Mouse (Mus musculus): ENCODE data around the gene Ttc28. TPM values are rescaled to one million over a fixed set of nuclear protein-coding genes. Genes with fewer than 3 reads are reported as not detected.

The Ttc28 gene
- total and polyA plus RNA-seq, 3 experiments: 1.1 to 1.8 TPM; not detected in 1

GRCm38 (mm10) chr5:111244061-111244460, 364.5 kb downstream of the Ttc28 start:
- Histone ChIP-seq H3K4me3 (ENCODE audit: control insufficient read depth in 1 of 2, insufficient read depth in 1 of 2, low read depth in 2 of 2, low read length in 2 of 2) (no peak overlapping the region), H3K4me1 (ENCODE audit: control insufficient read depth in 1 of 2, insufficient read depth in 2 of 2, low read length in 2 of 2) (no peaks in the 10 kb centered on the region), H3K9ac (ENCODE audit: control insufficient read depth, low read depth, low read length, poor library complexity, severe bottlenecking) (no peak overlapping the region), H3K27ac (ENCODE audit: control insufficient read depth, low read depth, low read length) (no peak overlapping the region), H3K79me2 (ENCODE audit: control insufficient read depth, insufficient read depth, low read length, poor library complexity) (no peaks in the 10 kb centered on the region), H3K36me3 (ENCODE audit: control insufficient read depth in 1 of 2, insufficient read depth in 2 of 2, low read length in 2 of 2) (no peaks in the 10 kb centered on the region), H3K27me3 (ENCODE audit: control insufficient read depth in 1 of 2, insufficient read depth in 2 of 2, low read length in 2 of 2) (no peaks in the 10 kb centered on the region), H3K9me3 (replicated peaks; ENCODE audit: insufficient read depth, low read length) (no peaks in the 10 kb centered on the region)
- TF ChIP-seq TCF12 (IDR thresholded peaks at IDR 0.05; ENCODE audit: low read depth, low read length): no peak
- TF ChIP-seq ZC3H11A (IDR thresholded peaks at IDR 0.05; ENCODE audit: low read depth, low read length): no peak
- no peak for TF ChIP-seq MAZ (IDR thresholded peaks at IDR 0.05; ENCODE audit: low read depth, low read length)
- no peak for TF ChIP-seq NELFE (IDR thresholded peaks at IDR 0.05; ENCODE audit: low read depth, low read length)
- TF ChIP-seq ZNF384 (IDR thresholded peaks at IDR 0.05; ENCODE audit: low read depth, low read length): no peak
- no peak for TF ChIP-seq NRF1 (IDR thresholded peaks at IDR 0.05; ENCODE audit: insufficient read depth, low read depth, low read length, poor library complexity, severe bottlenecking)
- DNase-seq (ENCODE audit: low read depth, low spot score): no peak

DNA sequence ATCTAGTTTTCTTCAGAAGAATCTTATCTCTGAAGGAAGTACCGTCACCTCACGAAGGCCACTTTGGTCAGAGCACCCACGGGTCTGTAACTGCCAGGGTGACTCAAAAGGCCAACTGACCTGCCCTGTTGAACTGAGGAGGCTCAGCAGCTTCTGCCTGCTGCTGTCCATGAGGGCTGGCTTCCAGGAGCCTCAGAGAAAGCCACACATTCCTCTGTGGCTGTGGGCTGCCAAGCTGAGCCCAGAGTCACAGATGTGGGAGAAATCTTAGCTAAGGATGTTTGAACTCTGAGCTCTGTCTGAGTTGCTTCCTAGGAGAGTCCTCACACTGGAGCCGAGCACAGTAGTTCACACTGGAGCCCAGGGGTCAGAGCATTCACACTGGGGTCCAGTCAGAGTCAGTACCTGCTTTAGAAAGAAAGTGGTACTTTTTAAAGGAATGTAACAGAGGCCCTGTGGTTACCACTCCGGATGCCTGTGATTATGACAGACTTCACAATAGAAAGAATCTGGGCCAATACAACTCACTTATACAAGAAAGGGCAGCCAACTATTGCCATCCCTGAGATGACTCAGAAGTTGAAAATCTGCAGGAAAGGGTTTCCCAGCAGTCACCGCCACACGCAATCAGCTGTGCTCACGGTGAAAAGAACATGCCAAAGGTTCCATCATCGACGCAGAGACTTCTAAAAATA, 368.1 kb downstream of the Ttc28 start:
- TF ChIP-seq JUND (IDR thresholded peaks at IDR 0.05; ENCODE audit: low read depth, low read length) (no peak), HCFC1 (IDR thresholded peaks at IDR 0.05; ENCODE audit: low read depth, low read length) (no peak), MAZ (IDR thresholded peaks at IDR 0.05; ENCODE audit: low read depth, low read length) (no peak), RAD21 (IDR thresholded peaks at IDR 0.05; ENCODE audit: low read depth, low read length) (no peak), MAX (IDR thresholded peaks at IDR 0.05; ENCODE audit: low read length) (no peak), TBP (IDR thresholded peaks at IDR 0.05; ENCODE audit: low read depth, low read length) (no peak), ELF1 (IDR thresholded peaks at IDR 0.05; ENCODE audit: low read depth, low read length) (no peak), UBTF (IDR thresholded peaks at IDR 0.05; ENCODE audit: borderline replicate concordance, insufficient read depth, low read depth, low read length) (no peak), SIN3A (IDR thresholded peaks at IDR 0.05; ENCODE audit: low read length) (no peak)
- no peak overlapping the region for H3K27ac ChIP-seq (ENCODE audit: control insufficient read depth, low read depth, low read length)
- no peaks in the 10 kb centered on the region for H3K9me3 ChIP-seq (replicated peaks; ENCODE audit: insufficient read depth, low read length)
- H3K27me3 ChIP-seq (ENCODE audit: control insufficient read depth in 1 of 2, insufficient read depth in 2 of 2, low read length in 2 of 2): no peaks in the 10 kb centered on the region
- no peak overlapping the region for H3K4me3 ChIP-seq (ENCODE audit: control insufficient read depth in 1 of 2, insufficient read depth in 1 of 2, low read depth in 2 of 2, low read length in 2 of 2)
- no peak overlapping the region for H3K9ac ChIP-seq (ENCODE audit: control insufficient read depth, low read depth, low read length, poor library complexity, severe bottlenecking)
- DNase-seq (ENCODE audit: low read depth, low spot score): no peak
- no peaks in the 10 kb centered on the region for H3K4me1 ChIP-seq (ENCODE audit: control insufficient read depth in 1 of 2, insufficient read depth in 2 of 2, low read length in 2 of 2)
- no peaks in the 10 kb centered on the region for H3K79me2 ChIP-seq (ENCODE audit: control insufficient read depth, insufficient read depth, low read length, poor library complexity)
- no peaks in the 10 kb centered on the region for H3K36me3 ChIP-seq (ENCODE audit: control insufficient read depth in 1 of 2, insufficient read depth in 2 of 2, low read length in 2 of 2)

GRCm38 (mm10) chr5:111252147-111252546, 372.5 kb downstream of the Ttc28 start:
- H3K27me3 ChIP-seq (ENCODE audit: control insufficient read depth in 1 of 2, insufficient read depth in 2 of 2, low read length in 2 of 2): no peaks in the 10 kb centered on the region

More at GRCm38 (mm10) chr5:111252147-111252546, 372.5 kb downstream of the Ttc28 start:
- TF ChIP-seq TBP (IDR thresholded peaks at IDR 0.05; ENCODE audit: low read depth, low read length) (no peak), EP300 (IDR thresholded peaks at IDR 0.05; ENCODE audit: low read depth in 1 of 2, low read length in 2 of 2) (no peak), SIN3A (IDR thresholded peaks at IDR 0.05; ENCODE audit: low read length) (no peak), ELF1 (IDR thresholded peaks at IDR 0.05; ENCODE audit: low read depth, low read length) (no peak), KAT2A (conservative IDR thresholded peaks at IDR 0.05; ENCODE audit: low read depth, low read length) (no peak), ETS1 (IDR thresholded peaks at IDR 0.05; ENCODE audit: low read depth, low read length) (no peak), HCFC1 (IDR thresholded peaks at IDR 0.05; ENCODE audit: low read depth, low read length) (no peak), CHD2 (IDR thresholded peaks at IDR 0.05; ENCODE audit: low read length) (no peak), NRF1 (IDR thresholded peaks at IDR 0.05; ENCODE audit: insufficient read depth, low read depth, low read length, poor library complexity, severe bottlenecking) (no peak), BHLHE40 (IDR thresholded peaks at IDR 0.05; ENCODE audit: borderline replicate concordance, low read depth, low read length) (no peak), MEF2A (IDR thresholded peaks at IDR 0.05; ENCODE audit: extremely low read depth, insufficient replicate concordance, low read depth, low read length, poor library complexity, severe bottlenecking) (no peak), POLR2AphosphoS5 (IDR thresholded peaks at IDR 0.05; ENCODE audit: borderline replicate concordance, low read depth, low read length) (no peak), GABPA (IDR thresholded peaks at IDR 0.05; ENCODE audit: low read depth, low read length) (no peak), NELFE (IDR thresholded peaks at IDR 0.05; ENCODE audit: low read depth, low read length) (no peak), CHD1 (IDR thresholded peaks at IDR 0.05; ENCODE audit: low read depth, low read length) (no peak), ZKSCAN1 (IDR thresholded peaks at IDR 0.05; ENCODE audit: low read depth, low read length) (no peak)
- Histone ChIP-seq H3K9ac (ENCODE audit: control insufficient read depth, low read depth, low read length, poor library complexity, severe bottlenecking) (no peak overlapping the region), H3K27ac (ENCODE audit: control insufficient read depth, low read depth, low read length) (no peak overlapping the region), H3K9me3 (replicated peaks; ENCODE audit: insufficient read depth, low read length) (no peaks in the 10 kb centered on the region), H3K4me3 (ENCODE audit: control insufficient read depth in 1 of 2, insufficient read depth in 1 of 2, low read depth in 2 of 2, low read length in 2 of 2) (no peak overlapping the region), H3K36me3 (ENCODE audit: control insufficient read depth in 1 of 2, insufficient read depth in 2 of 2, low read length in 2 of 2) (no peaks in the 10 kb centered on the region), H3K79me2 (ENCODE audit: control insufficient read depth, insufficient read depth, low read length, poor library complexity) (no peaks in the 10 kb centered on the region), H3K4me1 (ENCODE audit: control insufficient read depth in 1 of 2, insufficient read depth in 2 of 2, low read length in 2 of 2) (no peaks in the 10 kb centered on the region)
- DNase-seq (ENCODE audit: low read depth, low spot score): no peak

Measured in MEL (cell line).